Mouse (Mus musculus): ENCODE measurements around the gene Fam189a1. TPM values are rescaled to one million over a fixed set of nuclear protein-coding genes. Genes with fewer than 3 reads are reported as not detected.

Fam189a1 gene
- polyA plus RNA-seq, 1 experiment = 3.5 TPM

- no peak for DNase-seq (ENCODE audit: low read depth)
These were observed 336.7 kb downstream of the Fam189a1 start for GRCm38 (mm10) chr7:64819683-64820082.

GRCm38 (mm10) chr7:64808876-64809275 is 347.5 kb downstream of the Fam189a1 start:
- no peak for DNase-seq (ENCODE audit: low read depth)

DNA sequence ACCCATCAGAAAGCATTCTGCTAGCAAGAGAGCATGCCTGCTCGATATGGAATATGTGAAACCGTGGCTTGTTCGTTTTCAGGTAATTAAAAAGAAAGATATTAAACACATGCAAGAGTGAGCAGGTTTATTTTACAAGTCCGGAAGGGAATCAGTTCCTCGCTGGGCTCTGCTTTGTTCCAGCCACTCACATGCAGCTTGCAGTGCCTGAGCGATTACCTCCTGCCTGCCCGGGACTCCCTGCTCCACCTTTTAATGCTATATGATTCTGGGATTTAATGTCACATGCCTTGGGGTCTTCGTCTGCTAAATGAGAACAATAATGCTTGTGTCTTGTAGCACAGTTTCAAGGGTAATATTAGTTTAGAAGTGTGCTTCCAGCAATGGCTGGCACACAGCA is 351.3 kb downstream of the Fam189a1 start:
- no peak for DNase-seq (ENCODE audit: low read depth)

GRCm38 (mm10) chr7:64795554-64795953 is 360.8 kb downstream of the Fam189a1 start:
- DNase-seq (ENCODE audit: low read depth) = no peak

DNA sequence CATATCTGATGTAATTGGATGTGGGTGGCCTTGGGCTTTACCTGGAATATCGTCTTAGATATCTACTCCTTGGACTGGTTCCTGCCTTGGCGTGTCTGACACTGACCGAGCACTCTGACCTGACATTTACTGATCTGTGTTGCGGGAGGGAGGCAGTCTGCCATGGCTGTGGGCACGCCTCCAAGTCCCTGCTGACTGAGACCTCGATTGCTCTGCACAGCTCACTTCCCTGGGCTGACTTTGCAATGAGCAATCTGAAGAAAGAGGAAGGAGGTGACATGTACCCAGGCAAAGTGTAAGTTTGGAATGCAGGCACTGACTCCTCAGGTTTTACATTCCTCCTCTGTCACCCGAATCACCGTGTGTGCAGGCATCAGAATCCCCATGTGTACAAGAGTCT is 364.3 kb downstream of the Fam189a1 start:
- no peak for DNase-seq (ENCODE audit: low read depth)

DNA sequence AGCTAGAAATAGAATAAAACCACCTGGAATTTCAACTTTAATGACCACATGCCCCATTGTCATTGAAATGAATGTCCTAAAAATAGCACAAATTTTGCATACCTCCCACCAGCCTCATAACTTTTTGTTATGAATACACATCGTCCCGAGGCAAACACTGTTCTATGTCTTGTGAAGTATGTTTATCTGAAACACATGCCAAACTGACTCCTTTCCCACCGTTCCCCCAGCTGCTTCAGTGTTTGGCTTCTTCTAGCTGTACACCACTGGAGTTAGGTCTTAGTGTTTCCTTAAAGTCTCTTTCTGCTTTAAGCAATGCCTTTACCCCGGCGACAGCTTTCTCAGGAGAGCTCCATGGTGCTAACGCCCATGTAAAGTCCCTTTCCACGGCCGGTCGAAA is 365.2 kb downstream of the Fam189a1 start:
- no peak for DNase-seq (ENCODE audit: low read depth)

DNA sequence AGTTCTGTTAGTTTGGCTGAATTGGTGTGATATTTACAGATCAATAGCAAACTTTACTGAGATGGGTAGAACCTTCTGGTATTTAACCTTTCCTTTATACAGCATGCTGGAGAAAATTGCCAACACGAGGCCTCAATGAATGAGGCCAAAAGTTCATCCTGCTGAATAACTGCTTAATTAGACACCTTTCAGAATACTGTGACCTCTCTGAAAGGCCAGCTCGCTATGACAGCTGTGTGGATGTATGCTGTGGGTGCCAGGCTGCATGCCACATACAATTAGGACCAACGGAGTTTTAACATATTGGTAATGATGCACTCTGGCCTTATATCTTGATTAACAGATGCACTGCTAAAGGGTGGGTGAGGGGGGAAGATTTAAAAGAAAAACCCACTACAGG is 371.3 kb downstream of the Fam189a1 start:
- DNase-seq (ENCODE audit: low read depth) = no peak

DNA sequence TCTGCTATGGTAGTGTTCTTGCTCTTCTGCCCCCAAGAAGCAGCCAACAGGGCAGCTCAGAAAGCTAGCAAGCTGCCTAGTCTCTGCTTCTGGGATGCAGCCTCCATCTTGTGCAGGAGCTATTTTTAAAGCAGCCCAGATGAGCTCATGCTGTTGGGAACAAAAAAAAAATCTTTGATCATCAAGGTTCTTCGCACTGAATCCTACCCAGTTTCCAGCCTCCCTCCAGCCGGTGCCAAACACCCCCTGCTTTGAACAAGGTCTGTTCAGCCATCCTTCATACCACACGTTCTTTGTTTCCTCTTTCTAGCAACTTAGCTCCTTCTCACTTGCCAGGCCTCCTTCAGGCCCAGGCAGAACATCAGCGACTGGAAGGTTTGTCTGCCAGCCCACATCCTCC is 376.9 kb downstream of the Fam189a1 start:
- DNase-seq (ENCODE audit: low read depth) = no peak

DNA sequence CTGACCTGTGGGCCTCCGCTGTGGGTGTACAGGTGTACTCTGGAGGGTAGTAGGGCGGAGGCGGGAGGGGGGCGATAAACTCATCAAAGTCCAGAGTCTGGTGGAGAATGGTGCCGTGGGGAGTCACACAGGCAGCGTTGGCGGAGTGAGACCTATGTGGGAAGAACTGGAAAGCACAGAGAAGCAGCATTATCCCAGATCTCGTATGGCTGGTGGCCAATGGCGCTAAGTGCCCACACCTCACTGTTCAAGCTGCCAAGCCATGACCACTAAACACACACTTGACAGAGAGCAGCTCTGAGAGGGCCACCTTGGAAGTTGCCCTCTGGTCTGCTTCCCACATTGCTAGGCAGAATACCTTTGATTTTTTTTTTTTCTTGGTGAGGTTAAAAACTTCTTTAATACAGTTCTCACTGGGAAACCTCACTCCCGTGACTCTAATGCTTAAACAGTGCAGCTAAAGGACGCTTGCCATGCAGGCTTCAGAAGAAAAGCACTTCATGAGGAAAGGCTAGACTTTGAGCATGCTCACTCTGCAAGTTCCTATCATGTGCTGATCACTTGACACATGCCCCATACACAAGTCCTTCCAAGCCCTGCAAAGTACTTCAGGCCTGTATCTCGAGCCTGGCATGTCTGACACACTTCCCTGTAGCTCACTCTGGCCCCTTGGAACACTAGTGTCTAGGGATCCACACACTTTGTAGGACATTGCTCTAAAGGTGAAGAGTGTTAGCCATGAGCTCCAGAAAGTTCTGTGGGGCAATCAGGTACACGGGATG is 379.5 kb downstream of the Fam189a1 start:
- DNase-seq (ENCODE audit: low read depth) = no peak

GRCm38 (mm10) chr7:64773465-64773864 is 382.9 kb downstream of the Fam189a1 start:
- no peak for DNase-seq (ENCODE audit: low read depth)

DNA sequence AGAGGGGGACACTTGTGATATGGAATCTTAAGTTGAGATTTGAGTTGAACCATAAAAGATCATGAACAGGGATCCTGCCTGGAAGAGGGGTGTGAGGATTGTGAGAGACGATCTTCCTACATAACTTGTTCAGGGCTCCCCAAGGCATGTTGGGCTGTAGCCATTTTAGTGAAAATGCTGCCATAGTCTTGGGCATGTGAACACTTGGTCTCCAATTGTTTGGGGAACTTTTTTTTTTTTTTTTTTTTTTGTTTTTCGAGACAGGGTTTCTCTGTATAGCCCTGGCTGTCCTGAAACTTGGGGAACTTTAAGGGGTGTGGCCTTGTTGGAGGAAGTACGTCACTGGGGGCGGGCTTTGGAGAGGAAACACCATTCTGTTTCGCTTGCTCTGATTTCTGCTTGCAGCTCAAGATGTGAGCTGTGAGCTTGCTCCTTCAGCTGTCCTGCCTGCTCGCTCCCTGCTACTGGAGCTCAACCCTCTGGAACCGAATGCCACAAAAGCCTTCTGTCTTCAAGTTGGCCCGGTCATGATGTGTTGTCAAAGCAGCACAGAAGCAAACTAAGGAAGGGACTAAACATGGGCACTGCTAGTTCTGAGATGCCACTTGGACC is 385.5 kb downstream of the Fam189a1 start:
- no peak for DNase-seq (ENCODE audit: low read depth)

GRCm38 (mm10) chr7:64769768-64770167 is 386.6 kb downstream of the Fam189a1 start:
- no peak for DNase-seq (ENCODE audit: low read depth)

DNA sequence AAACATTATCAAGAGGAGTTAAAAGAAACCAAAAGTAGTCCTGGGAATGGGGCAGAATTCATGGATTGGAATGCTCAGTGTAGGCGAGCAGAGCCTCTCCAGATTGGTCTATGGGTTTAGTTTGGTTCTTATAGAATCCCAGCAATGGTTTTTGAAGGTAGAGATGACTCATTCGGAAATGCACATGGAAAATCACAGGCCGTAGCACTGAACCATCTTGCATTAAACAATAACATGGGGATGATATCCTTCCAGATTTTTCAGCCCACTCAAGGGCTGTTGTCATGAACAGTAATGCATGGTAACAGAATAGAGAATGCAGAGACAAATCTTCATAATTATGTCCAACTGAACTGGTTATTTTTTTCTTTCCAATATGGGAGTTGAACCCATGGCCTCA is 390.8 kb downstream of the Fam189a1 start:
- no peak for DNase-seq (ENCODE audit: low read depth)

- no peak for DNase-seq (ENCODE audit: low read depth)
These were observed 401.2 kb downstream of the Fam189a1 start for GRCm38 (mm10) chr7:64755141-64755540.

DNA sequence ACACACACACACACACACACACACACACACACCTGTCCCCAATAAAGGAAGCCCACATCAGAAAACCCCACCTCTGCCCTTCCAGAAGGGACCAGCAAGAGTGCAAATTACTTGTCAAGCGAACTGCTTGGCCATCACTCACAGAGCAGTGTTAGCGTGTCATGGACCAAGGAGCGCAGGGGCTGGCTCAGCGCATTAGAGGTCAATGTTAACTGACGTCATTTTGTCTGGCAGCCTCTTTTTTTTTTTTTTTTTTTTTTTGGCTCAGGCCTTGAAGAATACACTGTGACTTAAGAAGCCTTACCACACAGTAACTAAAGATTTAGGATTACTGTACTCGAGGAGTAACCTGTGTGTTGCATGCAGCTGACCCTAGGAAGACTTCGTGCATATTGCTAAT is 402.2 kb downstream of the Fam189a1 start:
- no peak for DNase-seq (ENCODE audit: low read depth)

GRCm38 (mm10) chr7:64753678-64754077 is 402.7 kb downstream of the Fam189a1 start:
- DNase-seq (ENCODE audit: low read depth) = no peak

GRCm38 (mm10) chr7:64752133-64752532 is 404.2 kb downstream of the Fam189a1 start:
- no peak for DNase-seq (ENCODE audit: low read depth)

DNA sequence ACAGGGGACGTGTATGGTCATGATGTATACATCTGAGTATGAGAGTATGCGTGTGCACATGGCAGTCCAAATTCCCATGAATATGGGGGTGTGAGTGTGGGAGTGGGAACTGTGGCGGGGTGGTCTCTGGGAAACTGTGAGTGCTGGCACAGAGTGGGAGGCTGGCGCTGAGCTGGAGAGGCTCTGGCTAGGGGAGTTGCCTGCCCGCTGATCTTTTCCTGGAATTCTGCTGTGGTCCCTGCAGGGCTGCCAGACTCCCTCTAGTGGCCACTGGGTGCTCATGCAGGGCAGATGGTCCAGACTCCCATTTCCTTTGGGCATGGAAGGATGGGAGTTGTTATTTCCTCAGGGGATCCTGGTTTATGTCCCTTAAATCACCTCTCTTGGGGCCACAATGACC is 404.9 kb downstream of the Fam189a1 start:
- no peak for DNase-seq (ENCODE audit: low read depth)

GRCm38 (mm10) chr7:64743610-64744009 is 412.8 kb downstream of the Fam189a1 start:
- no peak for DNase-seq (ENCODE audit: low read depth)

- no peak for DNase-seq (ENCODE audit: low read depth)
These were observed 414.8 kb downstream of the Fam189a1 start for GRCm38 (mm10) chr7:64741333-64742307.

- no peak for DNase-seq (ENCODE audit: low read depth)
These were observed 417.2 kb downstream of the Fam189a1 start for GRCm38 (mm10) chr7:64739131-64739530.

- DNase-seq (ENCODE audit: low read depth) = no peak
These were observed 426.6 kb downstream of the Fam189a1 start for GRCm38 (mm10) chr7:64729785-64730184.
